Mouse (Mus musculus): ENCODE results near the gene Ddx41. TPM values are rescaled to one million over a fixed set of nuclear protein-coding genes. Genes with fewer than 3 reads are reported as not detected.
"Not testable (repeated sequence)": the region's sequence is repeated elsewhere in the genome, so short reads cannot be mapped to it uniquely, and the experiment has no call there.

Gene Ddx41
- 55.0 and 56.4 TPM in 2 replicates for total RNA-seq (2014; fragmentation: Nextera tagmentation)
- total RNA-seq (2017): 58.9 and 64.3 TPM in 2 replicates

DNA sequence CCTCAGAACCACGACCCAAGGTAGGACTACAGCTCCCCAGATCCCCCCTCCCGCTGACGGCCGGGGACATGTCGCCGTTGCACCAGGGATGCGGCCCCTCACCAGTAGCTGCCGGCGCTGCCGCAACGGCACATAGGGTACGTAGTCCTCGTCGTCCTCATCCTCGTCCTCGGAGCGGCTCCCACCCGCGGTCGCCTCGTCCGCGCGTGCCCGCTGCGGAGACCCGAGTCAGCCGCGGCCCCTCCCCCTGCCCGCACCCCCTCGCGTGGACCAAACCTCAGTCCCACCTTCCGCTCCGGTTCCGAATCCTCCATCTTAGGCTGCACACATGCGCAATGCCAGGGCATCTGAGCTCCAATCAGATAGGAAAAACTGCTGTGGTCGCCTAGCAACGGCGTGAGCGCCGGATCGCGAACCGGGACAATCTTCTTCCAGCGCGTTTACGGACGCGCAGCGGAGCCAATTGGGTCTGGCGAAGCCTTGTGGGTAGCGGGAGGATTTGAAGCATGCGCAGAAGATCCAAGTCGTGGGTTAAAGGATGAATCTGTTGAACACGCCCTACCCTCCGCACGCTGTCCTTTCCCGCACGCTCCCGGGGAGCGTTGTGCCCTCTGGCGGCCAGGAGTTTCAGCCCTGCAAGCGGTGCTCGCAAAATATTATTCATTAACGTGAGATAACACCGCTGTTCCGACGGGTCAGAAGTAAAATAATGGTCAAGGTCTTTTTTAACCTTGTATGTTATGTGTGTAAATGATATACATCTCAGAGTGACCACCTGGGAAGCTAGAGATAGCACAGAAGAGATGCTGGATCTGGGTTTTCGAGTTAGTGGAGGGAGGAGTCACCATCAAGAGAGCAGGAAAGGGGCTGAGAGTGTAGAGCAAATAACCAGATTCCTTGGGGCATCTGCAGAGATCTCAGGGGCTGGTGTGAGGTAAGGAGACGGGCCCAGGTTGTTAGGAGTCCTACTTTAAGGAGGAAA lies at the start of gene Ddx41:
Ddx41 (minus strand) TSS at position 465 of the 982 bp plus-strand sequence.
- peak; percentile 90 for ATAC-seq (replicated peaks; ENCODE audit: low FRiP score, low TSS enrichment, poor library complexity, severe bottlenecking)

DNA sequence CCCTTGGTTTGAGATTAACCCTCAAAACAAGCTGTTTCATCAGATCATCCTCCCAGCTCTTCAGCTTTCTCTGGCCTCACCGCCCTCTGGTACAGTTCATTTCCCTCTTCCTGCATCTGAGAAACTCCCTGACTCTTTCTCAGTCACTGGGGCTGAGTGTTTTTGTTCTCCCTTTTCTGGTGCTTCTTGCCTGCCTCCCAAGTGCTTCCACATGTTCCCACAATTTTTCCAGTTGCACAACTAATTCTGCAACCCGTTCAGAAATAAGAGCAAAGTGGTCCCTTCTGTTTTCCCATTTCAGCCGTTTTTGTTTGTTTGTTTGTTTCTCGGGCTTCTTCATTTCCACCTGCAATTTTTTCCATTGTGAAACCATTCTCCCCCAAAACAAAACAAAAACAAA lies 41.6 kb upstream of the Ddx41 start:
- no peak for ATAC-seq (replicated peaks; ENCODE audit: low FRiP score, low TSS enrichment, poor library complexity, severe bottlenecking)

DNA sequence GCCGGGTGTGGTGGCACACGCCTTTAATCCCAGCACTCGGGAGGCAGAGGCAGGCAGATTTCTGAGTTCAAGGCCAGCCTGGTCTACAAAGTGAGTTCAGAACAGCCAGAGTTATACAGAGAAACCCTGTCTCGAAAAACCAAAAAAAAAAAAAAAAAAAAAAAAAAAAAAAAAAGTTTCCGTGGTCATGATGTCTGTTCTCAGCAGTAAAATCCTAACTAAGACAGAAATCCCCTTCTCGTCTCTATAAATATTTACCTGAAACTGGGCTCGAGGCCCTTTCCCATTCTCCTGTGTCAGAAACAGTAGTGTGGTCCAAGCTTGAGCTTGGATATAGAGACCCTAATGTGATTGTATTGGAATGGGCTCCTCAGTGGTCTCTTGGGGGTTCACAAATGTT lies 40.4 kb upstream of the Ddx41 start:
- ATAC-seq (replicated peaks; ENCODE audit: low FRiP score, low TSS enrichment, poor library complexity, severe bottlenecking): not testable (repeated sequence)

DNA sequence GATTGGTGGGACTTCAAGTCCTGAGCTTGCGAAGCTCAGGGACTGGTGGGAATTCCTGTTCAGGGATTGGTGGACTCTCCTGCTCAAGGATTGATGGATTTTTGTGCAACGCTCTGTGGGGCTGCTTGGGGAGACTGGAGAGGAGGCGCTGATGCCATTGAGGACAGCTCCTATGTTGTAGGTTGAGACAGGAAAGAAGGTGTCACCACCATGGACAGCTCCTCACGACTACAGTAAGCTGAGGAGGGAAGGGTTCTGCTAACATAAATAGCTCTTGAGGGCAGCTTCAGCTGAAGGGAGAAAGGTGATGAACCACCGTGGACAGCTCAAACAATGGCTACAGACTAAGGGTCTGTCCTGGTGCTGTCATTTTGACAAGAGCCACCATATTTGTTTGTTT lies 39.5 kb upstream of the Ddx41 start:
- ATAC-seq (replicated peaks; ENCODE audit: low FRiP score, low TSS enrichment, poor library complexity, severe bottlenecking): no peak

DNA sequence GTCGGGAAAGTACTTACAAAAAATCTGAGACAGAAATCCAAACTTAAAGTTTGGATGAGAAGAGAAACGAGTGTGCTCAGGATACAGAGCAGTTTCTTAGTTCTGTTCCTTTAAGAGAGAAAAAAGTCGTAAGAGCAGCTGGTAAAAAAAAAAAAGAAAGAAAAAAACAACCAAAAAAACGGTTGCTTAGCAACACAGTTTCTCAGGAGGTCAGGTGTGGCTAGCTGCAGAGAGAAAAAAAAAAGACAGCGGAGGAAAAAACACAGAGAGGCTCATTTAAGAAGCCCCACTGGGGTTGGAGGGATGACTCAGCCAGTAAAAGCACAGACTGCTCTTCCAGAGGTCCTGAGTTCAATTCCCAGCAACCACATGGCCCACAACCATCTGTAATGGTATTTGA lies 37.9 kb upstream of the Ddx41 start:
- no peak for ATAC-seq (replicated peaks; ENCODE audit: low FRiP score, low TSS enrichment, poor library complexity, severe bottlenecking)

DNA sequence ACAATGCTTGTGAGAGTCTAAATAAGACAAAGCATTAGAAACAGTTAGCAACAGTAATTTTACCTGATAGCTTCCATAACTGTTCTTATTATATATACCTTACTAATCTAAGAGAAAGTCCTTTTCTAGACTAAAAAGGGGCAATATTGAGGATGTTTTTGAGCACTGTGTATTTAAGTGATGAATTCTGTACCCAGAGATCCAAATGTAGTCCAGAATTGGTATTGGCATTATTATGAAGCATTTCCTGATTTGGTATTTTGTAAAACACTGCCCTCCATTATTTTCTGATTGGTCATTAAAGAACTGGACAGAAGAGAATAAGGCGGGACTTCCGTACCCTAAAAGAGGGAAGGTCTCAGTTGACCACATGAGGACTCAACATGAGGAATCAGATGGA lies 37.0 kb upstream of the Ddx41 start, which contains the start of gene Tmed9:
Tmed9 (plus strand) TSS at position 301 of the 400 bp plus-strand sequence.
- no peak for ATAC-seq (replicated peaks; ENCODE audit: low FRiP score, low TSS enrichment, poor library complexity, severe bottlenecking)

DNA sequence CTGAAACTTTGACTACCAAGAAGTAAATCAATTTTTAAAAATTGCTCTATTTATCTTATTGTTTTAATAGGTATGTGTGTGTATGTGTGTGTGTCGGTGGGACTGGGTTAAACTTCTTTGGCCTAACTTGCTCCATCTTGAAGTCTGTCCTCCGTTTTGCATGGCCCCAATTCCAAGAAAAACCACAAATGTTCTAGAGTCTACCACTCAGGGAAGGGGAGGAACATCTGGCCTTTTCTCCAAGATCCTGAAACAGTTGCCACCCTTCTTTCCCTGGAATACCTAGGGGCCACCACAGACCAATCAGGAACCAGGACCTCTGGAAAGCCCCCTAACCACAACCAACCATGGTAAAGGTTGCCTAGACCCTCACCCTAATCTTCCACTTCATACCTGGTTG lies 35.5 kb upstream of the Ddx41 start:
- no peak for ATAC-seq (replicated peaks; ENCODE audit: low FRiP score, low TSS enrichment, poor library complexity, severe bottlenecking)

DNA sequence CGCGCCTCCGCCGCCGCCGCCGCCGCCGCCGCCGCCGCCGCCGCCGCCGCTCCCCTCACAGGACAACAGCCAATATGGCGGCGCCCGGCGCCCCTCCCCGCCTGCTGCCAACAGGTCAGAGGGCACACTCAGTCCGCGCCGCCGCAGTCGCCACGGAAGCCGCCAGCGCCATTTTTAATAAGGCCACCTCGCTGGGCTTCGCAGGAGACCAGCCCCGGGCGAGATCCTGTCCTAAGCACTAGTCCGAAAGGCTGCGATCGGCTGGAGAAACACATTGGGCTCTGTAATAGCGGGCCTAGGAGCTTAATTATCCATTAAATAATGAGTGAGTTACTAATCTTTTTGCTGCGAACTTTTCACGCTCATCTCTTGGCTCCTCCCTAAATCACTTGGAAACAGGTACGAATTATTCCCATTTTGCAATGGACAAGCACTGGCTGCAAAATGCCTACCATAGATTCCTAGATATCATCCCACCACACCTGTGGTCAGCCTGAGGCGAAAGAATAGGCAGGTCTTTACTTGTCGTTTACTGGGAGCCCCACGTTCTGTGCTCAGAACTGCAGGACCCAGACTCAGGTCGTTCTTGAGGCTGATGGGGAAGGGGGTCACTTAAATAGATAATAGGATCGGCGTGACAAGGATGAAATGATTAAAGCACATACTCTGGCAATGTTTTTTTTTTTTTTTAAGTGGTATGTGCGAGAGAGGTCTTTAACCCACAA lies 34.7 kb upstream of the Ddx41 start, which contains the start of gene Fam193b:
Fam193b (minus strand) TSS at position 94 of the 725 bp plus-strand sequence.
- peak; percentile 93 for ATAC-seq (replicated peaks; ENCODE audit: low FRiP score, low TSS enrichment, poor library complexity, severe bottlenecking)

DNA sequence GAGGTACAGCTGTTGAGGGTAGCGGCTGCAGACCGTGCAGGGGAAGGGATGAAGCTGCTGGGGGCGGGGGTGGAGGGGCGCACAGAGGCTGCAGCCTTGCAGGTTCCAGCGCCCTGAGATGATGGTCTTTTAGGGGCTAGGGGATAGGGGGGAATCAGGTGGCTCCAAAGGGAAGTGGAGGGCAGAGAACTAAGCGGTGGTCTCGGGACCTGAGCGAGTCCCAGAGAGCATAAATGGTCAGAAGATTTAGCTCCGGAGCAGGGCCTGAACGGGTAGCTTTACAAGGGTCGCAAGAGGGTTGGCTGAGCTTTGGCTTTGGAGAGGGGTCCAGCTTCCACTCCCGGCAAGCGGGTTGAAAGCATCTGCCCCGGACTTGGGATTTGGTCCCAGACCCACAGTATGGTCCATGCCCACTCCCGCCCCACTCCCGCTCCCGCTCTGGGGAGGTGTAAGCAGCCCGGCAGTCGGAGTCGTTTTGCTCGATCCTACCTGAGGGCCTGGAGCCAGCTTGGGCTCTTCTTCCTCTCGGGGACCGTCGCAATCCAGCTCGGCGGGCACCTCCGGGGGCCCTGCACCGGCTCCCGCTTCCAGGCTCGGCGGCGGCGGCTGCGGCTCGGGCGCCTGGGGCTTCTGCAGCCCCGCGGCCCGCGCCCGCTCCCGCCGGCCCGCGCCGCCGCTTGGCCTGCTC lies 34.0 kb upstream of the Ddx41 start:
- ATAC-seq (replicated peaks; ENCODE audit: low FRiP score, low TSS enrichment, poor library complexity, severe bottlenecking): peak; percentile 31; the same call in 1 of the 2 replicates

DNA sequence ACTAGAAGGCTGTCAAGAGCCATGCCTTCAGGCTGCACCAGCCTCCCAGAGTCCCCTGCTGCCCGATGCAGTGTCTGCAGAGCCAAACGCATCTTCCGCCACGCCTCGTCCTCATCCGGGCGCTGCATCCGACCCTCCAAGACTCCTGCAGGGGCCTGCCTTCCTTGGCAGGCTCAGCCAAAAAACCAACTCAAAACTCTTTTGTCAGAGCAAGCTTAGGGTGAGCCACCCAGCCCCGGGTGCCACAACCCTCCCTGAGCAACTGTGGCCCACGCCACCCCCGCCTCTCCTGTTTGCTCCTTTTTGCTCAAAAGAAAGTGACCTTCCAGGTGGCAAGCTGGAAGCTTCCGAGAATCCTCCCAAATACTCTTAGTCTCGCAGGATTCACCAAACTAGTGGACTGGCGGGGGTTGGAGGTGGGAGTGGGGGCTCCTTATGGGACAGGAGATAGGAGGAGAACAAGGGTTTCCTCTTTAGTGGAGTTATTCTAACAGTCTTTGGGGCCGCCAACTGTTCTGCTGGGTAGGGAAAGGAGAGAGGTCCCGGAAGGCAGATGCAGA lies 33.3 kb upstream of the Ddx41 start:
- ATAC-seq (replicated peaks; ENCODE audit: low FRiP score, low TSS enrichment, poor library complexity, severe bottlenecking): no peak

DNA sequence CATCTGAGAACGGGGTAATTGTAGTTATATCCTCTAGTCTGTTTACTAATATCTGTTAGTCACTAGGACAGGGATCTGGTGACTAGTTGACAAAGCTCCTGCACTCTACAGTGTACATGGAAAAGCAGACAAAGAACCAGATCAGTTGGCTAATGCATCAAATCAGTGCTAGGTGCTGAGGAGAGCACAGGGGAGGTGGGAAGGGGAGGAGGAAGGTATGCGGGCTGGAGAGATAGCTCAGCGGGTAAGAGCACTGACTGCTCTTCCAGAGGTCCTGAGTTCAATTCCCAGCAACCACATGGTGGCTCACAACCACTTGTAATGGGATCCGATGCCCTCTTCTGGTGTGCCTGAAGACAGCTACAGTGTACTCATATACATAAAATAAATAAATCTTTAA lies 32.1 kb upstream of the Ddx41 start:
- ATAC-seq (replicated peaks; ENCODE audit: low FRiP score, low TSS enrichment, poor library complexity, severe bottlenecking): not testable (repeated sequence)

DNA sequence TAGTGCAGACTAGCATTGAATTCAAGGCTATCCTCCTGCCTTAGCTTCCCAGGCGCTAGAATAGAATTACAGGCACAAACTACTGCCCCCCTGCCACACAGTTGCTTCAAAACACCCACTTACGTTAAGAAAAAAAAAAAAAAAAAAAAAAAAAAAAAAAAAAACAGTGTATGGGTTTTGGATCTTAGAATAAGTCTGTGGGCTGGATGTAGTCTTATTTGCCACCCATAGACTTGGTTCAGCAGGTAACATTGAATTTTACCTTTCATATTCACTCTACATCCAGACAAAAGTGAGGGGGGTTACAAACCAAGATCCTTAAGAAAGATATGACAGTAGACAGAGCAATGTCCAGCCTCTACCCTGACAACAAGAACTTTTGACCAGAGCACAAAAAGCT lies 31.5 kb upstream of the Ddx41 start:
- ATAC-seq (replicated peaks; ENCODE audit: low FRiP score, low TSS enrichment, poor library complexity, severe bottlenecking): no peak

DNA sequence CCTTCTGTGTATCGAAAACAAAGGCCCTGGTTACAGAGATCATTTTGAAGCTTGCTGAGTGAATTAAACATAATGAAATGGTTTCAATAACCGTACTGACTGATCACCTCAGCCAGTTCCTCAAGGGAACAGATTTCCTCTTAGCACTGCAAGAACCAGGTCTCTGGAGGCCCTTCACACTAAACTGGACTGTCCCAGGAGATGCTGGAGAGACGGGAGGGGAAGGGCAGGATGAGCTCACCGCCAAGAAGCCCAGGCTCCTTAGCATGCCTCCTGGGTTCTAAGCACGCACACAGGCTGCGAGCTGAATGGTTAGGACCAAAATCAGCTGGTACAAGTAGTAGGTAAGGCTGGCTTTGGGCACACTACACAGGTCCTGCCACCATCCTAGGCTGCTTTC lies 30.5 kb upstream of the Ddx41 start:
- no peak for ATAC-seq (replicated peaks; ENCODE audit: low FRiP score, low TSS enrichment, poor library complexity, severe bottlenecking)

DNA sequence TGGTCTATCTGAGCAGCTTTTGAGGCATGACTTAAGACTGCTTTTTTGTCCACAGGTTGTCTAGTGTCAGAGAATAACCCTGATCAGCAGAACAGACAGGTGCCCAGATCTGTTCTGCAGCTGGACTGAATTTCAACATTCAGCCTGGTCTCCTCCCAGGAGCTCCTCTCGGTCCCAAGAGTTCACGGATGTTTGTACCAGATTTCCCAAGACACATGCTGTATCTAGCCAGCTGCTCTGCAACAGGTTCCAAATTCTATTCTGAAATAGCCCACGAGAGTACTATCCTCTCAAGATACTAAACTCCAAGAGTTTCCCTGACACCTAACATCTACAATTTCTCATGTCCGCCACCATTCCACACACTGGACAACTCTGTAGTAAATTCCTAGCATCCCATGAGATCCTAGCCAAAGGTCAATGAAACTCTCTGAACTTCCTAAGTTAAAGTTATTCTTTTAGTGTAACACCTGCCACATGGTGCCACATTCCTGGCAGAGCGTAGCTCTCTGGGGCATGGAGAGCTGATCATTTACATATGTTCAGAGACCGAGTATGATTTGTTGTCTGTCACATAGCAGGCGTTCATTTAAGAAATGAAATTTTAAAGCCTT lies 26.9 kb upstream of the Ddx41 start:
- ATAC-seq (replicated peaks; ENCODE audit: low FRiP score, low TSS enrichment, poor library complexity, severe bottlenecking): no peak

DNA sequence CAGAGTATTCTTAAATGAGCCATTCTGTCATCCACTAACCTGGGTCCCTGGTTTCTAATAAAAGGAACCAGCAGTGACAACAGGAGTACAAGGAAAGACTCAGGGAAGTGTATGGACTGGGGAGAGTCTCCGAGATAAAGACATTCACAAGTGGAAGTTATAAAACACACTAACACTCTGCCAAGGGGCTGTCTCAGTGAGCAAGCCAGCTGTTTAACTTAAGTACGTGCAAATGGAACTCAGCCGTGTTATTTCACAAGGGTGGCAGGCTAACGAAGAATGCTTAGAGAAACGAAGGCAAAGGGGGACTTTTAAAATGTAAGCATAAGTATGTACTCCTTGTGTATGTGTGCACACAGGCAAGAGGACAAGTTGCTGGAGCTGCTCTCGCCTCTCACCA lies 21.0 kb upstream of the Ddx41 start:
- no peak for ATAC-seq (replicated peaks; ENCODE audit: low FRiP score, low TSS enrichment, poor library complexity, severe bottlenecking)

DNA sequence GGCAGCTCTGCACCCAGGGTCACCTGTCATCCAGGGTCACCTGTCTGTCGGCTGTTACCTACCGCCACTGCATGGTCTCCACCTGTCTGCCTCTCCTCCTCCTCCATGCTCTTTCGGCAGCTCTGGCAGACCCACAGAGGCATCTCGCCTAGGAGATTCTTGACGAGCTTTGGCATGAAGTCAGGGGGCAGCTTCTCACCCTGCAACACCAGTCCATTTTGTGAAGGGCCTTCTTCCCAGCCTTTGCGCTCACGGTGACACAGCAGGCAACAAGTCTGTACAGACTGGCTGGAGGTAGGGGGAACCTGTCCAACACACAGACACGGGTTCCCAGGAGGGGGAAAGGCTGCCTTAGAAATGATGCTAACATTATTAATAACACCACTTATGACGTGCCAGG lies 19.5 kb upstream of the Ddx41 start:
- no peak for ATAC-seq (replicated peaks; ENCODE audit: low FRiP score, low TSS enrichment, poor library complexity, severe bottlenecking)

DNA sequence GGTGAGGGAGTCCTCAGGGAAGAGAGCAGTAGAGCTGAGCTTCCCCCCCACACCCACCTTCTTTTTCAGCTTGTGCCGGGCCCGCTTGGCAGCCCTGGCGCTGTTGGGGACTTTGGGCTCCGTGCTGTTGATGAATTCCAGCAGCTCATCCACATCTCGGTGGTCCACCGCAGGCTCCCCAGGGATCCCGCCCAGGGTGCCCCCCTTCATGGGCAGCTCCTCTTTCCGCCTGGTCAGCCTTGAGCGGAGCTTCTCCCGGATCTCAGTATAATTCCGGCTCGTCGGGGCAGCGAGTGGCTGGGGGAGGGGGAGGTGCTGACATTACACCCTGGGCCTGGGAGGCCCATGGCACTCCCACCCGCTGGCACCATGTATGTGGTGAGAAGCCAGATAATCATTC lies 12.6 kb upstream of the Ddx41 start:
- ATAC-seq (replicated peaks; ENCODE audit: low FRiP score, low TSS enrichment, poor library complexity, severe bottlenecking): no peak

DNA sequence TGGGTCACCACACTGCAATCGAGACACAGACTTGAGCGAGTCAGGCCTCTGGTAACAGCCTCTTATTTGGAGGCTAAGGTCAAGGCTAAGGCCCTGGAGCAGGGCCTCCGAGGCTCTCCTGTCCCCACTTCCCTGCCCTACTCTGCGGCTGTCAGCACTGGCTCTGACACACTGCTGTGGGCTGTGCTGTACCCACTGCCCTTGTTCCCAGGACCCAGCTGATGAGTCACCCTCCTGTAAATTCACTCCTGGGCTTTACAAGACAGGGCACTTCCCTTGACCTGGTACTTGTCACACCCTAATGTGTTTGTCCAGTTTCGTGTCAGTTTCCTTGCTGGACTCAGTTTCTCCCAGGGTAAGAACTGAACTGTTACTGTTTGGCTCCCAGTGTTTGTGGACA lies 12.0 kb upstream of the Ddx41 start:
- no peak for ATAC-seq (replicated peaks; ENCODE audit: low FRiP score, low TSS enrichment, poor library complexity, severe bottlenecking)

DNA sequence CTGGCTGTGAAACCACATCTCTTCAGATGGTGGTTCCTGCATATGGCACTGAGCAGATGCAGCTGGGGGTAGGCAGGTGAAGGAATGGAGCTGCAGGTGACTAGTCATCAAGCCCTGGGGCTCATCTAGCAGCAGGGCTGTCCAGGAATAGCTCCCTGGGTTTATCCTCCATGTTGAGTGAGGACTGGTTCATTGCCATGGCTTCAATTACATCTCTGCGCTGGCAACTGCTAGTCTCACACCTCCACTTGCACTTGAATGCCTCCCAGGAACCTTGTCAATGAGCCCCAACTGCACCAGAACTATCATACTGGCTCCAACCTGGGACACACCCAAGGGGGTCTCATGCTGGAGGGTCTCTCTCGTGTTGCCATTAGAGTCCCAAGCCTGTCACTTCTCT lies 11.5 kb upstream of the Ddx41 start:
- no peak for ATAC-seq (replicated peaks; ENCODE audit: low FRiP score, low TSS enrichment, poor library complexity, severe bottlenecking)
